Mouse (Mus musculus) forebrain, postnatal 0 days (tissue): ENCODE data around the gene Ensa. TPM values are rescaled to one million over a fixed set of nuclear protein-coding genes. Genes with fewer than 3 reads are reported as not detected.
A peak's percentile ranks its signal among the peaks of the same experiment; 100 is the strongest.

Source experiments
- ATAC-seq: fragments of 200-750 bp; cut with Nextera tagmentation; 2 replicates; pipeline ENCODE4 v1.8.0; 2017; ENCODE audit warnings: mild to moderate bottlenecking, moderate library complexity
- DNase-seq: peaks from one replicate; pipeline ENCODE4 v3.0.0-alpha.2; 2015
- H3K27ac ChIP-seq: fragments of 300-500 bp; sonication (generic); 2 replicates; pipeline ENCODE4 v1.5.1; 2014; ENCODE audit warnings: low read depth, mild to moderate bottlenecking, antibody characterized with exemption, low read length, moderate library complexity, mixed read lengths
- H3K27me3 ChIP-seq: fragments of 300-500 bp; sonication (generic); 2 replicates; pipeline ENCODE4 v1.6.1; 2014; ENCODE audit warnings: mild to moderate bottlenecking, low read length, mixed read lengths; ENCODE audit not compliant: insufficient read depth
- H3K36me3 ChIP-seq: fragments of 300-500 bp; sonication (generic); 2 replicates; pipeline ENCODE4 v1.6.1; 2014; ENCODE audit warnings: mild to moderate bottlenecking, moderate library complexity; ENCODE audit not compliant: insufficient read depth
- H3K4me1 ChIP-seq: fragments of 300-500 bp; sonication (generic); 2 replicates; pipeline ENCODE4 v1.6.1; 2014; ENCODE audit warnings: antibody characterized with exemption; ENCODE audit not compliant: insufficient read depth
- H3K4me2 ChIP-seq: fragments of 300-500 bp; sonication (generic); 2 replicates; pipeline ENCODE4 v1.6.1; 2014; ENCODE audit warnings: low read depth, mild to moderate bottlenecking, moderate library complexity
- H3K4me3 ChIP-seq: fragments of 300-500 bp; sonication (generic); 2 replicates; pipeline ENCODE4 v1.5.1; 2014; ENCODE audit warnings: low read depth, low read length, mixed read lengths
- H3K9ac ChIP-seq: fragments of 300-500 bp; sonication (generic); 2 replicates; pipeline ENCODE4 v1.6.1; 2014; ENCODE audit warnings: mild to moderate bottlenecking
- H3K9me3 ChIP-seq: fragments of 300-500 bp; sonication (generic); 2 replicates; pipeline ENCODE4 v1.6.1; 2016; ENCODE audit warnings: low read length
- CTCF ChIP-seq: sonication (generic); IDR thresholded peaks from 2 replicates; pipeline ENCODE4 v1.5.1; 2016; ENCODE audit warnings: antibody characterized with exemption, control low read depth, low read depth
- WGBS: fragments of 180-500 bp; shearing (Covaris S2); extraction: QIAGEN DNeasy Blood & Tissue Kit; methylation state at CpG from one replicate; pipeline ENCODE4 v1.1.7; 2014; 5-methylcytosine and 5-hydroxymethylcytosine counted together
- polyA plus RNA-seq: library from polyadenylated mRNA; unstranded; fragments of >200 nt; fragmentation: Nextera tagmentation; extraction: Ambion mirVana; gene quantifications from 2 replicates; pipeline ENCODE4 v1.2.1, GENCODE M21; 2015
- total RNA-seq: library from RNA; depleted of rRNA; stranded (reverse); fragments of >200 nt; gene quantifications from 2 replicates; pipeline ENCODE4 v1.2.3, GENCODE M21; 2014

The Ensa gene
- total and polyA plus RNA-seq, 2 experiments from 2014 or later = 140 to 151 TPM

DNA sequence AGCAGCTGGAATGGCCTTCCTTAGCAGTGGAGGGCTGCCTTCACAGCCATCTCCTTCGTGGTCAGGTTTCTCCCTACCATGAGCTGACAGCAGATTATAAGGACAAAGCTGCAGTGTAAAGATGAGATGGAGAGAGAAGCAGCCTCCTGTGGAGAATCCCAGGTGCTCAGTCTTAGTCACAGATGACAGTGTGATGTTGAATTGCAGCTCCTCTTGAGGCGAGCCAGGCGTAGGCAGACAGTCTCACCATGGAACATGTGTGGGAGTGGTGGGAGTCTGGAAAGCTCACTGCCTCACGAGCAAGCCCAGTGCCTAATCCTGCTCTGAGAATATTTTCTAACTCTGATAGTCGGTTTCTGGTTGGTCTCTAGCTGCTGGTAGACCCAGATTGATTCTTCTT, 3.0 kb downstream of the Ensa start:
- Histone ChIP-seq H3K9ac (no peak overlapping the region), H3K27me3 (no peaks in the 10 kb centered on the region), H3K36me3 (peaks cover 55% of the 10 kb centered on the region), H3K9me3 (no peaks in the 10 kb centered on the region), H3K4me2 (no peak overlapping the region), H3K27ac (no peak overlapping the region), H3K4me3 (no peak overlapping the region), H3K4me1 (peaks cover 12% of the 10 kb centered on the region)
- ATAC-seq = no peak
- DNase-seq = no peak
- WGBS = 89% methylated on average over 5 of the region's 5 CpGs
- TF ChIP-seq CTCF = no peak

DNA sequence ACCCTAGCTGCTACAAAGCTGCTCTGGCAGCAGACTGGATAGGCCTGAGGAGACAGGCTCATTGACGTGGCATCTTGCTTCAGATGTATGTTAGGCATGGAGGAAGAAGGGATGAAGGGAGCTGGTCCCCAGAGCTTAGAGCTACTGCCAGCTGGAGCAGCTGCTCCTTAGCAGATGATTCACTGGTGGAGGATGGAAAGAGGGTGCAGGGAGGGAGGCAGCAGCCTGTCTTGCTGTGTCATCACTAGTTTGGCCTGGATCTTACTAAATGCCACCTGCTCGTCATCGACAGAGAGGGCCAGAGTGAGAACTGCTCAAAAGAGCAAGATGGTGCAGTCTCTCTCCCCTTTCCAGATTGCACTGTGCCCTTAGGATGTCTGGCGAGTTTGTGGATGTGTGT, 5.0 kb downstream of the Ensa start:
- Histone ChIP-seq H3K4me1 (peaks cover 12% of the 10 kb centered on the region), H3K9me3 (no peaks in the 10 kb centered on the region), H3K27me3 (no peaks in the 10 kb centered on the region), H3K27ac (no peak overlapping the region), H3K9ac (no peak overlapping the region), H3K4me3 (no peak overlapping the region), H3K36me3 (peaks cover 68% of the 10 kb centered on the region), H3K4me2 (no peak overlapping the region)
- no peak for ATAC-seq
- 65% methylated on average over 4 of the region's 4 CpGs for WGBS
- peak; percentile 31 for DNase-seq
- no peak for TF ChIP-seq CTCF

DNA sequence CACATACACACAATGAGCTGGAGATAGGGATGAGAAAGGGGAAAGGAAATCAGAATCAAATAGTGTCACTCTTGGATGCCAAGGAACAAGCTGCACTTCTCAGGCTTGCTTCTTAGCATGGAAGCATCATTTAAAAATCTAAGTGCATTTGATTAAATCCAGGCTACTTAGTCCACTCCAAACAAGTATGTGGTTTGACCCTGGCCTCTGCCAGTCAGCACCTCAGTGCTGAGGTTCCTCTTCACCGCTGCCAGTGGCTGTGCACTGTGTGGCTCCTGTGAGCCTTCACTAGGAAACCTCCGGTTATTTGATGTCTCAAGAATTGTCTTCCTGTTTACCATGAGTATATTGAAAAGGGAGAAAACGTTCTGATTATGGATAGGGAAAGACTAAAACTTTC, 6.1 kb downstream of the Ensa start:
- Histone ChIP-seq H3K36me3 (peaks cover 75% of the 10 kb centered on the region), H3K4me2 (no peak overlapping the region), H3K4me3 (no peak overlapping the region), H3K27me3 (no peaks in the 10 kb centered on the region), H3K4me1 (peaks cover 8% of the 10 kb centered on the region), H3K9ac (no peak overlapping the region), H3K9me3 (no peaks in the 10 kb centered on the region), H3K27ac (no peak overlapping the region)
- TF ChIP-seq CTCF = no peak
- DNase-seq (no peak), ATAC-seq (no peak)
- WGBS = 86% methylated on average over 3 of the region's 3 CpGs

DNA sequence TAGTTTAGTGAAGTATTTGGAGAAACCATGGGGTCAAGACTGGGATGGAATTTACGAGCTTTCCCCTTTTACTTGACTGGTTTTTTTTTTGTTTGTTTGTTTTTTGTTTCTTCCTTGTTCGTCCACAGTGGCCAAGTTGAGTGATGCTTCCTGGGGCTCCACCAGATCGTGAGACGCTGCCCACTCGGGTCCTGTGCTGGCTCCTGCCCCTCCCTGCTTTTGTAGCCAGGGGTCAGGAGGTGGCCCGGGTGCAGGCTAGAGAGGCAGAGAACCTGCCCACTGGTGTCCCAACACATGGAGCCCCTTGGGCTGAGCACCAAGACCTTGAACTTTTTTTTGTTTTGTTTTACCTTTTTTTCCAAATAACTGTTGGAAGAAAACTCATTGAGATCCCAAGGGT, 6.5 kb downstream of the Ensa start:
- ATAC-seq = no peak
- H3K9ac ChIP-seq = no peak overlapping the region
- peaks cover 75% of the 10 kb centered on the region for H3K36me3 ChIP-seq
- H3K4me3 ChIP-seq = no peak overlapping the region
- H3K4me2 ChIP-seq = no peak overlapping the region
- H3K9me3 ChIP-seq = no peaks in the 10 kb centered on the region
- peaks cover 4% of the 10 kb centered on the region; the same call in 1 of the 2 replicates for H3K4me1 ChIP-seq
- H3K27me3 ChIP-seq = no peaks in the 10 kb centered on the region
- TF ChIP-seq CTCF = no peak
- WGBS = 73% methylated on average over 6 of the region's 6 CpGs
- H3K27ac ChIP-seq = no peak overlapping the region
- DNase-seq = no peak

DNA sequence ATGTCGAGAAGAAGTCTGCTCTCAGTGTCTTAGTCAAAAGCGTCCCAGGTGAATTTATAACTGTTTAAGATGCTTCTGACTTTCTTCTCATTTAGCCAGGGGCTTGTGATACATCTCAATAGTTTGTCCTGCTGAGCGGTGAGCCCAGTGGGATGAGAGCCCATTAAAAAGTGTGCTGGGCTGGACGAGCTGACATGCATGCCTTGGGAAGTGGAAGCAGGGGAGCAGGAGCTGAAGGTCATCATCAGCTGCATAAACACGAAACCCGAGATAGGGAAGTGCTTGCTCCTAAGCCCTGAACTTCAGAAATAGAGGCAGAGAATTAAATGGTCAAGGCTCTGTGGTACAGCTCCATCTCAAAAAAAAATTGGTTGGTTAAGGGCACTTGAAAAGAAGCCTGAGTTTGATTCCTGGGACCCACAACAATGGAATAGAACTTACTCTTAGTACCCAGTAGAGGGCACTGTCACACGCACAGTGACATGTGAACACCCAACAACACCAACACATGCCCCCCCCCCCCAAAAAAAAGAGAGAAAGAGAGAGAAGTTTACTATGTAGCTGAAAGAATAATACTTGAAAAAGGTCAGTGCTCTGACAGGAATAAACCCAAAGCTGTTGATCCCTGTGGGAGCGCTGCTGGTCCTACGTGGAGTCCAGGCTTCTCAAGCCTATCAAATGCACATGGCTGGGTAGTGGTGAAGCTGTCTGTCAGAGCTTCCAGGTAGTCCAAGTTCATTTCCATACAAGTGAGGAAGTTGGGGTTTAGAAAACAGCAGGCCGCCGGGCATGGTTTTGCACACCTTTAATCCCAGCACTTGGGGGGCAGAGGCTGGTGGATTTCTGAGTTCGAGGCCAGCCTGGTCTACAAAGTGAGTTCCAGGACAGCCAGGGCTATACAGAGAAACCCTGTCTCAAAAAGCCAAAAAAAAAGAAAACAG, 8.1 kb downstream of the Ensa start:
- Histone ChIP-seq H3K9me3 (no peaks in the 10 kb centered on the region), H3K27me3 (no peaks in the 10 kb centered on the region), H3K9ac (no peak overlapping the region), H3K4me2 (no peak overlapping the region), H3K4me1 (no peaks in the 10 kb centered on the region), H3K27ac (no peak overlapping the region), H3K36me3 (peaks cover 73% of the 10 kb centered on the region), H3K4me3 (no peak overlapping the region)
- 77% methylated on average over 12 of the region's 12 CpGs for WGBS
- peak; percentile 68 for TF ChIP-seq CTCF
- ATAC-seq (peak; percentile 38; the same call in 1 of the 2 replicates), DNase-seq (peak; percentile 41)

DNA sequence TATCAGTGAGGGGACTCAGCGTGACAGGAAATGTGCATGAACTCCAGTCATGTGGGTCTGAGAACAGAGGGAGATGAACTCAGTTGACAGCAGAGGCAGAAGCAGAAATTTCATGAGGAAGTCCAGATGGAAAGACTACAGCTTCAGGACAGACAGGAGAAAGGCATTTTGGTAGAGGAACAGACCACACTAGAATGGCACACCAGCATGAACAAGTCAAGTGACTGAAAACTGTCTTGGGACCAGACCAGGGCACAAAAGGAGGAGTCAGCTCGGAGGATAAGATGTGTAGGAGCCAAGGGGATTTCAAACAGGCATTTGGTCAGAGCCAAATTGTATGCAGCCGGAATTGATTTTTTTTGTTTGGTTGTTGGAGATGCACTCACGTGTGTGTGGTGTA, 10.8 kb downstream of the Ensa start:
- H3K9me3 ChIP-seq = no peaks in the 10 kb centered on the region
- H3K4me3 ChIP-seq = no peak overlapping the region
- no peaks in the 10 kb centered on the region for H3K4me1 ChIP-seq
- no peak overlapping the region for H3K27ac ChIP-seq
- H3K27me3 ChIP-seq = no peaks in the 10 kb centered on the region
- ATAC-seq = no peak
- no peak overlapping the region for H3K9ac ChIP-seq
- peaks cover 57% of the 10 kb centered on the region for H3K36me3 ChIP-seq
- 83% methylated on average over 4 of the region's 4 CpGs for WGBS
- TF ChIP-seq CTCF = no peak
- no peak for DNase-seq
- no peak overlapping the region for H3K4me2 ChIP-seq

DNA sequence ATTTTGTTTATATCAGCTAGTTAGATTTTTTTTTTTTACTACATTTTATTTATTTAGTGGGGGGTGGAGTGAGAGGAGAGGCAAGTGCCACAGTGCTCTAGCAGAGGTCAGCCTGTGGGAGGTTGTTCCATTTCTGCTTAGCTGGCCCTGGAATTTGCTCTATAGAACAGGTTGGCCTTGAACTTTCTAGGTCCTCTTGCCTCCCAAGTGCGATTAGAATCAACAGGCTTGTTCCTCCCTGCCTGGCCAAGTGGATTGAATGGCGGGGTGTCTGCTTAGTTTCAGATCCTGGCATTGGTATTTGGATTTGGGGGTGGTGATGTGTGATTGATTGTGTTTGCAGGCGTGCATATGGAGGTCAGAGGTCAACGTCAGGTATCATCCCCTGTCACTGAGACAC, 11.3 kb downstream of the Ensa start:
- WGBS = 89% methylated on average over 4 of the region's 4 CpGs
- Histone ChIP-seq H3K27me3 (no peaks in the 10 kb centered on the region), H3K4me2 (no peak overlapping the region), H3K36me3 (peaks cover 54% of the 10 kb centered on the region), H3K9ac (no peak overlapping the region), H3K9me3 (no peaks in the 10 kb centered on the region), H3K27ac (no peak overlapping the region), H3K4me1 (no peaks in the 10 kb centered on the region), H3K4me3 (no peak overlapping the region)
- ATAC-seq = no peak
- no peak for DNase-seq
- TF ChIP-seq CTCF = no peak
